Mouse (Mus musculus): Measurements from ENCODE around the gene Psenen.

GRCm38 (mm10) chr7:30587842-30588667, 24.6 kb upstream of the Psenen start:
- no peak for TF ChIP-seq CTCF (conservative IDR thresholded peaks at IDR 0.05; ENCODE audit: insufficient read depth, insufficient read length, low read depth, low read length)
- no peak for TF ChIP-seq POLR2A (IDR thresholded peaks at IDR 0.05; ENCODE audit: low read depth, low read length)

All from kidney, adult 2 months (tissue).